Mouse (Mus musculus) layer of hippocampus, adult 9-11 months (tissue): ENCODE measurements around the gene Hnrnpu.
A peak's percentile ranks its signal among the peaks of the same experiment; 100 is the strongest.

Experiments
- DNase-seq: peaks from one replicate; pipeline ENCODE4 v3.0.0; 2022

Hnrnpu gene

DNA sequence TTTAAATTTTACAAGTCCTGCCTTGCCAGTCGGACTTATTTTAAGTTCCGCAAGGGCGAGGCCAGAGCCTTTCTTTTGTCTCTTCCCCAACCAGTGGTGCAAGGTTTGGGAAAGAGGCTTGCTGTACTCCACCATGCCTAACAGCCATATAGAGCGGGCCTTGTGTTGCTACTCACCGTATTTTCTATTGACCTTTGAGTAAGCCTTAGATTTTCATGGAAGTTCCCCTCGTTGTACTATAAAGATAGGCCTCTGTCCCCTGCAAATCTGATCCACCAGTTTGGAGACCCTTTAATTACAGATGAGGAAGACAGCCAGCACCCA, 683 bp upstream of the Hnrnpu start:
- DNase-seq, result no peak

GRCm38 (mm10) chr1:178336777-178337481, 668 bp downstream of the Hnrnpu start:
- DNase-seq, result no peak

- peak; percentile 94 for DNase-seq
Measured at GRCm38 (mm10) chr1:178336289-178336775, 1.3 kb downstream of the Hnrnpu start.

DNA sequence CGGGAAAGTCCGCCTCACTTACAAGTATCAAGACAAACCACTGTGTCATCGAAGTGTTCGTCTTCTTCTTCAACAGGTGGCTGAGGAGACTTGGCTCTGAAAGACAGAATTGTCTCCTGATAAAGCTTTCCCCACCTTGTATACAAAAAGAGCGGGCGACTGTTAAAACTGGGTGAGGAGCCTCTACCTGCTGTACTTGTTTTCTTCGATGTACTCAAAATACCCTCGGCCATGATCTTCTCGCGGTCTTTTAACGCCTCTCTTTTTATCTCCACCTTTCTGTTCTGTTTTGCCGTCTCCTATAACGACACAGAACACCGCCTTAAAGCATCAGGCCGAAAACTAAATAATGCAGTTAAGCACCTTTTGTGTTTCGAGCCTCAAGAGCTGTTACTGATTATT, 1.7 kb downstream of the Hnrnpu start:
- DNase-seq, result no peak

DNA sequence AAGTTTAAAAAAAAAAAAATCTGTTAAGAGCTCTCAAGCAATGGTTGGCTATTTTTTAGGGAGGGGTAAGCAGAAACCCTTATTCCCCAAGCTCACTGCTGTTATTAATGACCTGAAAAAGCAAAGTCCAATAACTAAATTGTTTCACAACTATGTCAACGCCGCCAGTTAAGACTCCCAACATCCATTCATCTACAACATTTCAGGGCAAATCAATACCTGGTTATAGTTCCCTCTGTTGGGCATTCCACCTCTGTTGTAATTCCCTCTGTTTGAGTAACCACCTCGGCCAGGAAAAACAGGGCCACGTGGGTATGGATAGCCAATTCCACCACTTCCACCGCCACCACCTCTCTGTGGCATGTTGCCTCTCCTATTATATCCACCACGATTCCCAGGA, 7.7 kb downstream of the Hnrnpu start:
- no peak for DNase-seq

DNA sequence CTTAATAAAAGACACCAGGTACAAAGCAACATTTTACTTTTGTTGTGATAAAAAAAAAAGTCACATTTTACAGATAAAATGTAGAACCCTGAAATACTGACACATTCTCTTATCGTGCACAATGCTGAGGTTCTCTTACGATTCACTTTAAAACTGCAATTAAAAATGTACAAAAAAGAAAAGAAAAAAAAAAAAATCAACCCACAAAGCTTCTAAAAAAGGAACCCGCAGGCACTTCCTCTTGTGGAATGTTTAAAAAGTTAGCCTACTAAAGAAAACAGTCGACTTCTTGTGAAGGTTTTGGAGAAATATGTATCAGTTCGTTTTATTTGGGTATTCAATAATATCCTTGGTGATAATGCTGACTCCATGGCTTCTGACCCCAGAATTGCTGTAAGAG, 8.6 kb downstream of the Hnrnpu start:
- no peak for DNase-seq

GRCm38 (mm10) chr1:178326950-178327349, 10.6 kb downstream of the Hnrnpu start:
- DNase-seq, result no peak

DNA sequence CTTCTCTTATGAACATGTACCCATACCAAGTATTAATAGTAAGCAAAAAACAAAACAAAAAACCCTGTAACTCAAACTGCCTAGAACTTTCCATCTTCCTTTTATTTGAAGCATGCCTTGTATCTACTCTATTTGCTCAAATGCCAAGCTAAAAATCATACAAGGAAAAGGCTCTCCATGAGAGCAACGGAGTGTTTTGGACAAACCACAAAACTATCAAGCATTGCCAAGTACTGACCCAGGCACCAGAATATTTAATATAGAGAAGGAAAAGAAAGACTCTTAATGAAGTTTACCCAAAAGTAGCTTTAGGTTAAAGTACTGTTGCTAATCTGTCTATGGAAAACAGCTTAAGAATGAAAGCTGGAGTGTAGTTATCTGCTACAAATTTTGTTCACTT, 11.2 kb downstream of the Hnrnpu start:
- no peak for DNase-seq

DNA sequence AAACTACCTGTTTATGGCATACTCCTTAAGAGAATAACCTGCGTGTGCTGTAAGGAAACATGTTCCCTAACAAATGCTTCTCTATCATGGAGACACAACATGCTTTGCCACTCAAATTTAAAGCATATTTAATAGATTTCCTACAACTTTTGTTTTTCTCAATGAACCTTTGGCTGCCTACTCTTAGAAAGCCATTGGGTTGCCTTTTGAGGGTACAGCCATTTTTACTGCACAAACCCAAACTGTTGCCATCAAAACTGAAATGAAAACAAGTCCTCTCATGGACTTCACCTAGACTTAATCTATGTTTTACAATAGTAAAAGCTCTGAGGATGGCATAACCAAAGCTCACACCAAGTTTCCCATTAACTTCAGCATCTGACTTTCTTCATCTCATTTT, 13.0 kb downstream of the Hnrnpu start:
- DNase-seq, result no peak

DNA sequence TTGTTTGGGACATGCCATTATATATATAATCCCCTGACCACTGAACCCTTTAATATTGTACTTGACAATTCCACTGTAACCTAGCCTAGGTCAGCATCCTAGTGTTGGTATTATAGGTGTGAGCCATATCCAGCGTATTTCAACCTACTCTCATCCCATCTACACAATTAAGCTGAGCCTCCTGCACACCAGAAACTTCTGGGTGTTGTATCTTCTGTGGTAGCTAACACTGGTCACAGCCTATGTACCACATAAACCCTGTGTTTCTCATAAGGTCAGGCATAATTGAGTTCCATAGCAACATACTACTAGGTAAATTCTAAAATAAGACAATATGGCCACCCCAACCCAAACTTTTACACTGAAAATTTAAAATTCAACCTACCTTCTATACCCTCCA, 14.4 kb downstream of the Hnrnpu start:
- DNase-seq, result no peak

DNA sequence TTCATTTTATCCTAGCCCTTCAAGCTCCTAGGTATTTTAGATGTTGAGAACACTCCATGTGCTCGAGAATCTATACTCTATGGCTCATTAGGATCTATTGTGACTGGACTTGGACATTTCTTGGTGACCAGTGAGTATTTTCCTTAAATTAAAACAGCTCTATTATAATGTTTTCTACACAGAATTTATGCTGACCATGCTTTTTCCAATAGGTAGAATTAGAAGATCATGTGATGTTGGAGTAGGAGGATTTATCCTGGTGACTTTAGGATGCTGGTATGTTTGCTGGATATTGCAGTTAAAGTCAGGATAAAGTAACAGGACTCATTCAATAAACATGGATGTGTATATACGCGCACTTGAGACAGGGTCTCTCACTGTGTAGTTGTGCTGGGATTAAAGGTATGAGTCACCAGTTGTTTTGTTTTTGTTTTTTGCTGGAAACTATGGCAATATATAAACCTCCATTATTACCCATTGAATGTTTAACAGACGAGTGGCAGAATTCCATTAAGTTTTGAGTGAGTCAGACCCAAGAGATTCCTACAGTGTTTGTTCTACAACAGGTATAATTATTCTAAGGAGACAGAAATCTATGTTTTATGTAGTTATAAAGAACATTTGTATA, 15.8 kb downstream of the Hnrnpu start:
- DNase-seq, result no peak

DNA sequence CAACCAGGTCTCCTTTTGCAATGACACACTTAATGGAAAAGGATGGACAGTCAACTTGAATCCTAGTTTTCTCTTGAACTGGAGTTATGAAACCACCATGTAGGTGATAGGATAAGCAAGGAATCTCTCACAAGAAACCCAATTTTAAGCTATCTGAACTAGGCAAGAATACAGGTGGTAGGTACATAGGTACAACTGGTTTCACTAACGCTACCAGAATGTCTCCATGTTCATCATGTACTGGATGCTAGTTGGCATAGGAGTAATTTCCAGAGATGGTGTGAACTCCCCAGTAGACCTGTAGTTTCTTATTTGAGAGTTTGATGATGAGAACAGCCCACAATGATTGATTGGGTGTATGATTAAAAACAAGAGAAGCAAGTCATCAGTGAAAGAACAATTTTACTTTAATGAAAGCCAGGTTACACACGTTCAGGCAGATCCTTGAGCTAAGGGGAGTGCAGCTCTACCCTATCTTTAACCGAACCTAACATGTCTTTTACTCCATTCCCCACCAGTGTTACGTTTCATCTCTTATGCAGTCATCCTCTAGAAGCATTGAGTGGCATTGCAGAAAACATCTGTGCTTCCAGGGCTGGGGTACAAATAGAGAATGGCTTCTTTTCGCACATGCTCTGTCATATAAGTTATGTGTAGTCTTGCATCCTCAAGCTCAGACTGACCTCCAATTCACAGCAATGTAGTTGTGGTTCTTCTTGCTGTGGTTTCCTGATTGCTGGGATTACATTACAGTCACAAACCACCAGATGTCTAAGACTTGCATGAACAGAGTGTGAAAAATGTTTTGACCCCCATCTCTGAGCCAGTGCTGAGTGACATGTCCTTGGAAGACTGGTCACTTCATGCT, 16.6 kb downstream of the Hnrnpu start:
- DNase-seq, result no peak

GRCm38 (mm10) chr1:178320038-178320722, 17.4 kb downstream of the Hnrnpu start:
- no peak for DNase-seq

DNA sequence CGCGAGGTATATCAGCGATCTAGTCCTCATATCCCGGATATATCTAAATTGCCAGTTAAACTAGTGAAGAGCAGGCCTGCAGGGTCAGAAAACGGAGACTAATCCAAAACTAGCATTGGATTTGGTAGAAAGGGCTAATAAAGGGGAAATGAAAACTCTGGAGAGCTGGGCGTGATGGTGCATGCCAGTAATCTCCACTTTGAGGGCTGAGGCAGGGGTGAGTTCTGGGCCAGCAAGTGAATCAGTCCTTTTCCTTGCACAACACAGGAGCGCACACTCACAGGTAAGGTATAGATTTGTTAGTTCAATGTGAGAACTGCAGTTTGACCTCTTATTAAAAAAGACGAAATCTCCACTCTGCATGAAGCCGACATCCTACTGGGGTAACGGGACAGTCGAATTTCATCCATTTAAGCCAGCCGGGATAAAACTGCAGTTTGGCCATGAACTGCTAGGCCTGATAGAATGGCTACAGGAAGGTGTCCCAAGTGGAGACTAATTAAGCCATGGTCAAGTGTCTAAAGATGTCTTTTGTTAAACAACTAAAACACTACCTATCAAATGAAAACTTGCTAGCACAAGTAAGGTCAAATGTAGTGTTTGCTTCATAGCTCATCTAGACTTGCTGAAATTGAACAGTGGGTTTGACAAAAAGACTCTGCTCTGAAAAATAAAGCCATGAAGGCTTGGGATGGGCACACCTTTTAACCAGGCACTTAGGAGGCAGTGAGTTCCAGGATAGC, 18.1 kb downstream of the Hnrnpu start:
- DNase-seq, result peak; percentile 33

GRCm38 (mm10) chr1:178318389-178319184, 19.0 kb downstream of the Hnrnpu start, which contains the start of gene Cox20:
TSS of gene Cox20 (plus strand) at chr1:178319130.
- DNase-seq, result peak; percentile 94

DNA sequence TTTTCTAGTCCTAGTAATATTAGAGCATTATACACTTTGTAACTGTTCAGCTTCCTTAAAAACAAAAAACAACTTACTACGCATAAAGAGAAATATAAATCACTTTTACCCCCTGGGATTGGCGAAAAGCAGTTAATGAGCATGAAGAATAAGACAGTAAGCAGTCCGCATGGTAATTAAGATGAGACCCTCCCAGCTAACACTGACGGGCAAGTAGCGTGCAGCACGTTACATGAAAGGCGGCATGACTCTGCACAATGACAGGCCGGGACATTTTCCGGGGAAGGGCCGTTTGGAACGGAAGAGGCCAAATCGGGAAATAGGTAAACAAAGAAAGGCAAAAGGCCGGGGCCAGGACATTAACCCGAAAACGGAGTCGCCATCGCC, 19.6 kb downstream of the Hnrnpu start:
- DNase-seq, result peak; percentile 91

- no peak for DNase-seq
Measured at GRCm38 (mm10) chr1:178317275-178318001, 20.2 kb downstream of the Hnrnpu start.

GRCm38 (mm10) chr1:178314236-178314635, 23.4 kb downstream of the Hnrnpu start:
- DNase-seq, result no peak

- no peak for DNase-seq
Measured at GRCm38 (mm10) chr1:178313039-178313597, 24.5 kb downstream of the Hnrnpu start.

DNA sequence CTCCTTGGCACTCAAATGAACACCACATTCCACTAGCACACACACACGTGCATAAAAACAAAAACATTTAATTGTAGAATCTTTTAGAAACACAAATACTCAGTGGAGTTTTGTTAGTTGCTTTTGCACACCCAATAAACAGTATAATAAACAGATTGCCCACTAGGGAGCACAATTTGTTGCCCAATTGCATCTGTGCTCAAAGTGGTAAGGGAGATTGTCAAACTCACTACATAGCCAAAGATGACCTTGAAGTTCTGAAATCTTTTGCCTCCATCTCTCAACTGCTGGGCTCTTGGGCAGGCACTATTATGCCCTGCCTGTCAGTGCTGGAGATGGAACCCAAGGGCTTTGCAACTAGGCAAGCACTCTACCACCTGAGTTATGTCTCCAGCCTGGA, 27.5 kb downstream of the Hnrnpu start:
- no peak for DNase-seq

- no peak for DNase-seq
Measured at GRCm38 (mm10) chr1:178309487-178309886, 28.1 kb downstream of the Hnrnpu start.
